ENCODE assay signal across 10 mouse cellular contexts in the genomic region with DNA sequence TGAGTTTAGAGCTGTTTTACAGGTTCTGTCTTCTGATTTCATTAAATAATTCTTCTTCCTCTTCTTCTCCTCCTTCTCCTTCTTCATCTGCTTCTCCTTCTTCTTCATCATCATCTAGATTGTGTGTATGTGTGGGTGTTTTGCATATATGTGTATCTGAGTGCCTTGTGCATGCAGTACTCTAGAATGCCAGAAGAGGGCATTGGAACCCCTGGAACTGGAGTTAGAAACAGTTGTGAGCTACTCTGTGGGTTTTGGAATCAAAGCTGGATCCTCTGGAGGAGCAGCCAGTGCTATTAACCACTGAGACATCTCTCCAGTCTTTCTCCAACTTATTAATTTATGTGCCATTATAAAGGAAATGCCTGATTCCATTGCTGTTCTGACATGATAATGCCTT.
DNase-seq lines count a peak whose midpoint lies in the region; ATAC-seq lines count a peak whose summit lies in the region.
"Had no signal": no experiment of that assay in that cellular context is flagged by ENCODE, and none has a peak within 500 bp of the region (broad histone marks: within the 10 kb centered on the region; RNA-seq: fewer than 3 reads in every experiment).

No protein-coding gene starts in this region.

- no peak overlapping the region for H3K9ac ChIP-seq in kidney, embryonic 15.5 days
- H3K9ac ChIP-seq: neural tube, embryonic 12.5 days had no signal

- H3K4me2 ChIP-seq in kidney, embryonic 15.5 days: no peak overlapping the region
- H3K4me2 ChIP-seq: neural tube, embryonic 12.5 days had no signal

- H3K36me3 ChIP-seq in kidney, embryonic 15.5 days: no peaks in the 10 kb centered on the region
- H3K36me3 ChIP-seq: neural tube, embryonic 12.5 days had no signal

- DNase-seq in embryo, embryonic 10.5 days (ENCODE audit: low spot score): peak; percentile 43
- no peak for DNase-seq in embryo, embryonic 10 days (ENCODE audit: low spot score)
- peak; percentile 22 for DNase-seq in kidney, postnatal 10 days
- DNase-seq in 416B (ENCODE audit: low read depth): peak; percentile 20
- DNase-seq in frontal cortex, postnatal 14 days (ENCODE audit: low spot score in 2 of 2): no peak
- DNase-seq: cerebellum, adult 18-20 months had no signal

- no peaks in the 10 kb centered on the region for H3K4me1 ChIP-seq in kidney, embryonic 15.5 days
- H3K4me1 ChIP-seq: neural tube, embryonic 12.5 days had no signal

- no peaks in the 10 kb centered on the region for H3K9me3 ChIP-seq in kidney, embryonic 15.5 days (replicated peaks)
- H3K9me3 ChIP-seq: neural tube, embryonic 12.5 days had no signal

- no peak overlapping the region for H3K27ac ChIP-seq in kidney, embryonic 15.5 days
- H3K27ac ChIP-seq: neural tube, embryonic 12.5 days had no signal

- no peaks in the 10 kb centered on the region for H3K27me3 ChIP-seq in kidney, embryonic 15.5 days
- H3K27me3 ChIP-seq: neural tube, embryonic 12.5 days had no signal

- ATAC-seq in kidney, embryonic 15.5 days (replicated peaks; ENCODE audit: low FRiP score): no peak
- 0 out of 2 replicates have a peak, but pooled peaks have one; percentile 50 for ATAC-seq in common myeloid progenitor, adult 5-6 weeks (replicated peaks; ENCODE audit: low read depth, poor library complexity, severe bottlenecking)
- ATAC-seq in erythroid progenitor cell, adult 5-6 weeks (replicated peaks; ENCODE audit: low FRiP score, poor library complexity, severe bottlenecking): no peak

- H3K4me3 ChIP-seq in kidney, embryonic 15.5 days (replicated peaks): no peak overlapping the region
- H3K4me3 ChIP-seq: neural tube, embryonic 12.5 days had no signal

Comparison
In these comparisons a context has a peak if more than half of its experiments do, and no peak if none do; other contexts are left out.
1. DNase-seq: peak in embryo, embryonic 10.5 days (single experiment), kidney, postnatal 10 days (single experiment) and 416B (single experiment); none in embryo, embryonic 10 days (single experiment) and frontal cortex, postnatal 14 days (0 of 2).